Mouse (Mus musculus) right cerebral cortex, postnatal 4 days (tissue): ENCODE data around the gene Ak4.

Experiments
- DNase-seq: peaks from one replicate; pipeline ENCODE4 v3.0.0-alpha.2; 2022

Ak4 gene

GRCm38 (mm10) chr4:101515853-101516252 lies 96.8 kb downstream of the Ak4 start:
- no peak for DNase-seq
